Mouse (Mus musculus): Measurements from ENCODE around the gene Cyth1.

- TF ChIP-seq POLR2A (IDR thresholded peaks at IDR 0.05; ENCODE audit: low read depth, low read length) (no peak), CTCF (conservative IDR thresholded peaks at IDR 0.05; ENCODE audit: insufficient read depth, insufficient read length, low read depth, low read length) (no peak)
Observed at GRCm38 (mm10) chr11:118212636-118213112, 35.7 kb downstream of the Cyth1 start.

All from kidney, adult 2 months (tissue).